Mouse (Mus musculus): ENCODE measurements around the gene Tiam1. TPM values are rescaled to one million over a fixed set of nuclear protein-coding genes. Genes with fewer than 3 reads are reported as not detected.

Gene Tiam1
- total and polyA plus RNA-seq, 3 experiments: 1.8 to 5.3 (median 2.9) TPM

- no peaks in the 10 kb centered on the region for H3K36me3 ChIP-seq (replicated peaks)
- TF ChIP-seq POLR2AphosphoS5 (IDR thresholded peaks at IDR 0.05; ENCODE audit: insufficient replicate concordance, low read depth, low read length) (no peak), TAL1 (conservative IDR thresholded peaks at IDR 0.05; ENCODE audit: low read depth, low read length) (no peak), CTCF (IDR thresholded peaks at IDR 0.05; ENCODE audit: low read depth, low read length) (no peak), GATA2 (IDR thresholded peaks at IDR 0.05; ENCODE audit: borderline replicate concordance, low read depth, low read length) (no peak), GATA1 (IDR thresholded peaks at IDR 0.05; ENCODE audit: borderline replicate concordance, low read length) (no peak)
- H3K9me3 ChIP-seq (replicated peaks): peaks cover 56% of the 10 kb centered on the region
- H3K4me1 ChIP-seq (ENCODE audit: insufficient read depth, low read depth, low read length): peaks cover 42% of the 10 kb centered on the region
- H3K4me3 ChIP-seq (ENCODE audit: low read depth, low read length): no peak overlapping the region
- DNase-seq (ENCODE audit: low spot score): no peak
- ATAC-seq (ENCODE audit: extremely low read depth, insufficient number of reproducible peaks, low FRiP score, poor library complexity, severe bottlenecking): no peak
- H3K27me3 ChIP-seq (ENCODE audit: insufficient read depth, low read length): no peaks in the 10 kb centered on the region
Measured at GRCm38 (mm10) chr16:89991701-89992152, 151.8 kb downstream of the Tiam1 start.

GRCm38 (mm10) chr16:89990288-89990955, 153.1 kb downstream of the Tiam1 start:
- H3K4me1 ChIP-seq (ENCODE audit: insufficient read depth, low read depth, low read length): peaks cover 55% of the 10 kb centered on the region
- no peak overlapping the region for H3K4me3 ChIP-seq (ENCODE audit: low read depth, low read length)
- no peaks in the 10 kb centered on the region for H3K36me3 ChIP-seq (replicated peaks)
- ATAC-seq (ENCODE audit: extremely low read depth, insufficient number of reproducible peaks, low FRiP score, poor library complexity, severe bottlenecking): no peak
- no peak for DNase-seq (ENCODE audit: low spot score)
- TF ChIP-seq GATA1 (IDR thresholded peaks at IDR 0.05; ENCODE audit: borderline replicate concordance, low read length): no peak
- no peak for TF ChIP-seq CTCF (IDR thresholded peaks at IDR 0.05; ENCODE audit: low read depth, low read length)
- TF ChIP-seq POLR2AphosphoS5 (IDR thresholded peaks at IDR 0.05; ENCODE audit: insufficient replicate concordance, low read depth, low read length): no peak
- no peak for TF ChIP-seq GATA2 (IDR thresholded peaks at IDR 0.05; ENCODE audit: borderline replicate concordance, low read depth, low read length)
- TF ChIP-seq TAL1 (conservative IDR thresholded peaks at IDR 0.05; ENCODE audit: low read depth, low read length): no peak
- no peaks in the 10 kb centered on the region for H3K27me3 ChIP-seq (ENCODE audit: insufficient read depth, low read length)
- H3K9me3 ChIP-seq (replicated peaks): peaks cover 55% of the 10 kb centered on the region

- H3K36me3 ChIP-seq (replicated peaks): no peaks in the 10 kb centered on the region
- DNase-seq (ENCODE audit: low spot score) (no peak), ATAC-seq (ENCODE audit: extremely low read depth, insufficient number of reproducible peaks, low FRiP score, poor library complexity, severe bottlenecking) (no peak)
- no peak overlapping the region for H3K4me3 ChIP-seq (ENCODE audit: low read depth, low read length)
- peaks cover 55% of the 10 kb centered on the region for H3K9me3 ChIP-seq (replicated peaks)
- H3K4me1 ChIP-seq (ENCODE audit: insufficient read depth, low read depth, low read length): peaks cover 59% of the 10 kb centered on the region
- TF ChIP-seq GATA1 (IDR thresholded peaks at IDR 0.05; ENCODE audit: borderline replicate concordance, low read length) (no peak), TAL1 (conservative IDR thresholded peaks at IDR 0.05; ENCODE audit: low read depth, low read length) (no peak), CTCF (IDR thresholded peaks at IDR 0.05; ENCODE audit: low read depth, low read length) (no peak), GATA2 (IDR thresholded peaks at IDR 0.05; ENCODE audit: borderline replicate concordance, low read depth, low read length) (no peak), POLR2AphosphoS5 (IDR thresholded peaks at IDR 0.05; ENCODE audit: insufficient replicate concordance, low read depth, low read length) (no peak)
- no peaks in the 10 kb centered on the region for H3K27me3 ChIP-seq (ENCODE audit: insufficient read depth, low read length)
Measured at GRCm38 (mm10) chr16:89989816-89990215, 153.8 kb downstream of the Tiam1 start.

GRCm38 (mm10) chr16:89986672-89987362, 156.8 kb downstream of the Tiam1 start:
- peaks cover 63% of the 10 kb centered on the region for H3K4me1 ChIP-seq (ENCODE audit: insufficient read depth, low read depth, low read length)
- no peaks in the 10 kb centered on the region for H3K36me3 ChIP-seq (replicated peaks)
- ATAC-seq (ENCODE audit: extremely low read depth, insufficient number of reproducible peaks, low FRiP score, poor library complexity, severe bottlenecking): no peak
- no peaks in the 10 kb centered on the region for H3K27me3 ChIP-seq (ENCODE audit: insufficient read depth, low read length)
- TF ChIP-seq GATA1 (IDR thresholded peaks at IDR 0.05; ENCODE audit: borderline replicate concordance, low read length) (no peak), GATA2 (IDR thresholded peaks at IDR 0.05; ENCODE audit: borderline replicate concordance, low read depth, low read length) (no peak), TAL1 (conservative IDR thresholded peaks at IDR 0.05; ENCODE audit: low read depth, low read length) (no peak), POLR2AphosphoS5 (IDR thresholded peaks at IDR 0.05; ENCODE audit: insufficient replicate concordance, low read depth, low read length) (no peak), CTCF (IDR thresholded peaks at IDR 0.05; ENCODE audit: low read depth, low read length) (no peak)
- peak overlapping the region; percentile 57; the same call in 1 of the 2 replicates for H3K4me3 ChIP-seq (ENCODE audit: low read depth, low read length)
- H3K9me3 ChIP-seq (replicated peaks): peaks cover 40% of the 10 kb centered on the region
- DNase-seq (ENCODE audit: low spot score): no peak

GRCm38 (mm10) chr16:89985702-89986481, 157.7 kb downstream of the Tiam1 start:
- peaks cover 40% of the 10 kb centered on the region for H3K9me3 ChIP-seq (replicated peaks)
- H3K27me3 ChIP-seq (ENCODE audit: insufficient read depth, low read length): no peaks in the 10 kb centered on the region
- DNase-seq (ENCODE audit: low spot score) (peak; percentile 64), ATAC-seq (ENCODE audit: extremely low read depth, insufficient number of reproducible peaks, low FRiP score, poor library complexity, severe bottlenecking) (peak; percentile 74)
- peaks cover 63% of the 10 kb centered on the region for H3K4me1 ChIP-seq (ENCODE audit: insufficient read depth, low read depth, low read length)
- no peaks in the 10 kb centered on the region for H3K36me3 ChIP-seq (replicated peaks)
- H3K4me3 ChIP-seq (ENCODE audit: low read depth, low read length): peak overlapping the region; percentile 39; the same call in 1 of the 2 replicates
- TF ChIP-seq POLR2AphosphoS5 (IDR thresholded peaks at IDR 0.05; ENCODE audit: insufficient replicate concordance, low read depth, low read length) (no peak), TAL1 (conservative IDR thresholded peaks at IDR 0.05; ENCODE audit: low read depth, low read length) (peak; percentile 6; the same call in 1 of the 2 replicates)
